Mouse (Mus musculus) right cerebral cortex, adult 2 months (tissue): Measurements from ENCODE around the gene Tmem139.

Experiments
- DNase-seq, 2 experiments: peaks; one replicate each; pipeline ENCODE4 v3.0.0; 2021 to 2022; ENCODE audit warnings: low spot score in 2 of 2

The Tmem139 gene

GRCm38 (mm10) chr6:42276151-42276550 lies 14.4 kb downstream of the Tmem139 start:
- no peak for DNase-seq

- no peak for DNase-seq
Measured at GRCm38 (mm10) chr6:42282865-42283528, 21.2 kb downstream of the Tmem139 start.

- DNase-seq = no peak
Measured at GRCm38 (mm10) chr6:42286448-42286847, 24.7 kb downstream of the Tmem139 start, which contains the start of gene Clcn1. Gene Clcn1, plus strand, starts transcription at chr6:42286685.

- DNase-seq = no peak
Measured at GRCm38 (mm10) chr6:42287562-42287961, 25.8 kb downstream of the Tmem139 start.

- no peak for DNase-seq
Measured at GRCm38 (mm10) chr6:42293327-42293726, 31.6 kb downstream of the Tmem139 start.

- no peak for DNase-seq
Measured at GRCm38 (mm10) chr6:42295549-42296094, 33.9 kb downstream of the Tmem139 start.

- DNase-seq = no peak
Measured at GRCm38 (mm10) chr6:42299362-42299761, 37.6 kb downstream of the Tmem139 start.

GRCm38 (mm10) chr6:42309816-42310378 lies 48.1 kb downstream of the Tmem139 start:
- no peak for DNase-seq

- no peak for DNase-seq
Measured at GRCm38 (mm10) chr6:42310427-42311053, 48.8 kb downstream of the Tmem139 start.
